Mouse (Mus musculus): ENCODE results near the gene Shank3. TPM values are rescaled to one million over a fixed set of nuclear protein-coding genes. Genes with fewer than 3 reads are reported as not detected.

Shank3 gene
- polyA plus RNA-seq, 1 experiment, result 8.2 TPM

- 97% methylated on average over 8 of the region's 8 CpGs for WGBS
- TF ChIP-seq CTCF (IDR thresholded peaks at IDR 0.05; ENCODE audit: borderline replicate concordance, control insufficient read depth, extremely low read depth, insufficient read depth, low read length, poor library complexity) (no peak), POLR2A (IDR thresholded peaks at IDR 0.05; ENCODE audit: control insufficient read depth, extremely low read depth, insufficient read depth, low read length, poor library complexity) (no peak)
- no peak for DNase-seq
- no peaks in the 10 kb centered on the region for H3K4me1 ChIP-seq (replicated peaks; ENCODE audit: control insufficient read depth, insufficient read depth, low read length)
- no peak overlapping the region for H3K27ac ChIP-seq (ENCODE audit: control insufficient read depth, insufficient read depth, low read length)
- no peak overlapping the region for H3K4me3 ChIP-seq (ENCODE audit: control insufficient read depth, insufficient read depth, low read length)
- H3K36me3 ChIP-seq (ENCODE audit: control insufficient read depth, insufficient read depth, low read length), result no peaks in the 10 kb centered on the region
- H3K27me3 ChIP-seq (ENCODE audit: control insufficient read depth, insufficient read depth, low read length), result no peaks in the 10 kb centered on the region
These were observed 26.0 kb downstream of the Shank3 start for GRCm38 (mm10) chr15:89525464-89525863.

GRCm38 (mm10) chr15:89525896-89526295 lies 26.5 kb downstream of the Shank3 start:
- no peak for TF ChIP-seq CTCF (IDR thresholded peaks at IDR 0.05; ENCODE audit: borderline replicate concordance, control insufficient read depth, extremely low read depth, insufficient read depth, low read length, poor library complexity)
- no peak for TF ChIP-seq POLR2A (IDR thresholded peaks at IDR 0.05; ENCODE audit: control insufficient read depth, extremely low read depth, insufficient read depth, low read length, poor library complexity)
- Histone ChIP-seq H3K4me1 (replicated peaks; ENCODE audit: control insufficient read depth, insufficient read depth, low read length) (no peaks in the 10 kb centered on the region), H3K27me3 (ENCODE audit: control insufficient read depth, insufficient read depth, low read length) (no peaks in the 10 kb centered on the region), H3K4me3 (ENCODE audit: control insufficient read depth, insufficient read depth, low read length) (no peak overlapping the region), H3K36me3 (ENCODE audit: control insufficient read depth, insufficient read depth, low read length) (no peaks in the 10 kb centered on the region), H3K27ac (ENCODE audit: control insufficient read depth, insufficient read depth, low read length) (no peak overlapping the region)
- DNase-seq, result no peak
- 41% methylated on average over 7 of the region's 7 CpGs for WGBS

- 94% methylated on average over 19 of the region's 19 CpGs for WGBS
- Histone ChIP-seq H3K36me3 (ENCODE audit: control insufficient read depth, insufficient read depth, low read length) (no peaks in the 10 kb centered on the region), H3K27me3 (ENCODE audit: control insufficient read depth, insufficient read depth, low read length) (no peaks in the 10 kb centered on the region), H3K27ac (ENCODE audit: control insufficient read depth, insufficient read depth, low read length) (no peak overlapping the region), H3K4me3 (ENCODE audit: control insufficient read depth, insufficient read depth, low read length) (no peak overlapping the region), H3K4me1 (replicated peaks; ENCODE audit: control insufficient read depth, insufficient read depth, low read length) (no peaks in the 10 kb centered on the region)
- DNase-seq, result no peak
- no peak for TF ChIP-seq POLR2A (IDR thresholded peaks at IDR 0.05; ENCODE audit: control insufficient read depth, extremely low read depth, insufficient read depth, low read length, poor library complexity)
- no peak for TF ChIP-seq CTCF (IDR thresholded peaks at IDR 0.05; ENCODE audit: borderline replicate concordance, control insufficient read depth, extremely low read depth, insufficient read depth, low read length, poor library complexity)
These were observed 27.4 kb downstream of the Shank3 start for GRCm38 (mm10) chr15:89526776-89527325.

- TF ChIP-seq CTCF (IDR thresholded peaks at IDR 0.05; ENCODE audit: borderline replicate concordance, control insufficient read depth, extremely low read depth, insufficient read depth, low read length, poor library complexity) (no peak), POLR2A (IDR thresholded peaks at IDR 0.05; ENCODE audit: control insufficient read depth, extremely low read depth, insufficient read depth, low read length, poor library complexity) (no peak)
- no peak overlapping the region for H3K27ac ChIP-seq (ENCODE audit: control insufficient read depth, insufficient read depth, low read length)
- WGBS, result 94% methylated on average over 7 of the region's 7 CpGs
- no peaks in the 10 kb centered on the region for H3K36me3 ChIP-seq (ENCODE audit: control insufficient read depth, insufficient read depth, low read length)
- no peak overlapping the region for H3K4me3 ChIP-seq (ENCODE audit: control insufficient read depth, insufficient read depth, low read length)
- DNase-seq, result no peak
- H3K27me3 ChIP-seq (ENCODE audit: control insufficient read depth, insufficient read depth, low read length), result no peaks in the 10 kb centered on the region
- H3K4me1 ChIP-seq (replicated peaks; ENCODE audit: control insufficient read depth, insufficient read depth, low read length), result no peaks in the 10 kb centered on the region
These were observed 28.0 kb downstream of the Shank3 start for GRCm38 (mm10) chr15:89527466-89527865.

- Histone ChIP-seq H3K27me3 (ENCODE audit: control insufficient read depth, insufficient read depth, low read length) (no peaks in the 10 kb centered on the region), H3K4me1 (replicated peaks; ENCODE audit: control insufficient read depth, insufficient read depth, low read length) (no peaks in the 10 kb centered on the region), H3K36me3 (ENCODE audit: control insufficient read depth, insufficient read depth, low read length) (no peaks in the 10 kb centered on the region), H3K27ac (ENCODE audit: control insufficient read depth, insufficient read depth, low read length) (no peak overlapping the region), H3K4me3 (ENCODE audit: control insufficient read depth, insufficient read depth, low read length) (no peak overlapping the region)
- 95% methylated on average over 18 of the region's 18 CpGs for WGBS
- DNase-seq, result no peak
- no peak for TF ChIP-seq CTCF (IDR thresholded peaks at IDR 0.05; ENCODE audit: borderline replicate concordance, control insufficient read depth, extremely low read depth, insufficient read depth, low read length, poor library complexity)
- TF ChIP-seq POLR2A (IDR thresholded peaks at IDR 0.05; ENCODE audit: control insufficient read depth, extremely low read depth, insufficient read depth, low read length, poor library complexity), result no peak
These were observed 28.9 kb downstream of the Shank3 start for GRCm38 (mm10) chr15:89528201-89528850.

- TF ChIP-seq POLR2A (IDR thresholded peaks at IDR 0.05; ENCODE audit: control insufficient read depth, extremely low read depth, insufficient read depth, low read length, poor library complexity) (no peak), CTCF (IDR thresholded peaks at IDR 0.05; ENCODE audit: borderline replicate concordance, control insufficient read depth, extremely low read depth, insufficient read depth, low read length, poor library complexity) (no peak)
- DNase-seq, result no peak
- no peak overlapping the region for H3K4me3 ChIP-seq (ENCODE audit: control insufficient read depth, insufficient read depth, low read length)
- WGBS, result 98% methylated on average over 10 of the region's 10 CpGs
- no peaks in the 10 kb centered on the region for H3K4me1 ChIP-seq (replicated peaks; ENCODE audit: control insufficient read depth, insufficient read depth, low read length)
- H3K27ac ChIP-seq (ENCODE audit: control insufficient read depth, insufficient read depth, low read length), result no peak overlapping the region
- no peaks in the 10 kb centered on the region for H3K27me3 ChIP-seq (ENCODE audit: control insufficient read depth, insufficient read depth, low read length)
- H3K36me3 ChIP-seq (ENCODE audit: control insufficient read depth, insufficient read depth, low read length), result no peaks in the 10 kb centered on the region
These were observed 29.5 kb downstream of the Shank3 start for GRCm38 (mm10) chr15:89528923-89529322.
